Mouse (Mus musculus): ENCODE data around the gene Galnt7.

Galnt7 gene

GRCm38 (mm10) chr8:57585831-57586230 is 67.0 kb downstream of the Galnt7 start:
- no peak for DNase-seq (ENCODE audit: extremely low read depth, low read depth)

- no peak for DNase-seq (ENCODE audit: extremely low read depth, low read depth)
These were observed 67.7 kb downstream of the Galnt7 start for GRCm38 (mm10) chr8:57585128-57585442.

DNA sequence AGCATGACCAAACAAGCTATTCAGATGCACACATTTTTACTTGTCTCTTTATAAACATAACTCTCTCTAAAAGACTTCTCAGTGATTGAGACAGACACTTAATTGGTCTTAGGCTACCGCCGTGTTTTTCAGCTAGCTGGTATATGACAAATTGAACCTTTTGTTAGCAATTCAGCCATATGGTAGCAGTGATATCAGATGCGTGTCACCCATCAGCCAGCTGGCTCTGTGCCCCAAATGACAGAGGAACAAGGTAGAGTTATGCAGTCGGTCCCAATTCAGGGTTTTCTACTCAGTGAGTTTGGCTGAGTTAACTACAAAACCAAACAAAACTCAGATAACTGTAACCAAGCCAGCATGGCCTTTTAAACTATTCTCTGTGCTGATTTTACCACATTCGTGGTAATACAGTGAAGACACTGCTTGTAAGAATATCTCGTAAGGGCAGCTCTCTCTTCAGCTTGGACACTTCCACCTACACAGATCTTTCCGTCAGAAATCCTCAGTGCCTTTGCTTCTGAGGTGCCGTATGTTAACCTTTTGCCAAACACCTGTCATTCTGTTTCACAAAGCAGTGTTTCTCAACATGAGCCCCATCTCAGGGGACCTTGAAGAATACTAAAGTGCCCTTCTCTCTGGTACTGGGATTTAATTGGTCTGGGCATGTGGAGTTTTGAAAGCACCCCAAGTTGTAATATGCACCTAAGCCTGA is 68.3 kb downstream of the Galnt7 start:
- no peak for DNase-seq (ENCODE audit: extremely low read depth, low read depth)

DNA sequence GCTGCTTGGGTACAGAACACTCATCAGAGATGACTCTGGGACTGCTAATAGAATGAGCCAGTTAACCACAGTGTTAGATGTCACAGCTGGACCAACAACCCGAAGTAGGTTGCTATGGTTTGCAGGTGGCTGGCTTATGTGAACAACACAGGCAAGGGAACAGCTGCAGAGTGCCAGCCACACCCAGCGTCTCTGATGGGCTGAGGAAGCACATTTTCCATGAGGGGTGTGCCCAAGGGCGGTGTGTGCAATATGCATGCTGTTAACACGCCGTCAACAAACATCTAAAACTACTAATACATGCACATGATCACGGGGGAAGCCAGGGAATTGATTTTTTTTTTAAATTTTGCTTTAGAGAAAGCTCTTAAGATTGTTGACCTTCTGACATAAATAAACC is 73.0 kb downstream of the Galnt7 start:
- DNase-seq (ENCODE audit: extremely low read depth, low read depth) = no peak

GRCm38 (mm10) chr8:57577301-57577700 is 75.5 kb downstream of the Galnt7 start:
- DNase-seq (ENCODE audit: extremely low read depth, low read depth) = no peak

- peak; percentile 100 for DNase-seq (ENCODE audit: extremely low read depth, low read depth)
These were observed 76.6 kb downstream of the Galnt7 start for GRCm38 (mm10) chr8:57576238-57576637.

DNA sequence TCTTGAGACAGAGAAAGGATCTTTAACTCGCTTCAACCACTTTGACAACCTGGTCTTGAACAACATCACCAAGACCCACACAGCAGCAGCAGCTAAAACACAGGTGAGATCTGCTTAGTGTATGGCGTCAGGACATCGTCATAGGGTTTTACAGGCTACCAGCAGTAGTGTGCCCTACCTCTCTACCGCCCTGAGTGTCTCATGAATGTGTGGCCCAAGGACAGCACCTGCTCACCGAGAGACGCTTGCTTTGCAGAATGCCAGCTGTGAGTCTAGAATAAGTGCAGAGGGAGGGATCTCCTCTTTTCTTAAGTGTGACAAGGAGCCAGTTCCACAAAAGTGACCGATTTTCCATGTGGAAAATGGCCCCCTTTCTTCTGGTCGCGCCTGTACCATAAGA is 77.5 kb downstream of the Galnt7 start:
- no peak for DNase-seq (ENCODE audit: extremely low read depth, low read depth)

- peak; percentile 50 for DNase-seq (ENCODE audit: extremely low read depth, low read depth)
These were observed 78.4 kb downstream of the Galnt7 start for GRCm38 (mm10) chr8:57574398-57574797.

- no peak for DNase-seq (ENCODE audit: extremely low read depth, low read depth)
These were observed 79.0 kb downstream of the Galnt7 start for GRCm38 (mm10) chr8:57573844-57574243.

DNA sequence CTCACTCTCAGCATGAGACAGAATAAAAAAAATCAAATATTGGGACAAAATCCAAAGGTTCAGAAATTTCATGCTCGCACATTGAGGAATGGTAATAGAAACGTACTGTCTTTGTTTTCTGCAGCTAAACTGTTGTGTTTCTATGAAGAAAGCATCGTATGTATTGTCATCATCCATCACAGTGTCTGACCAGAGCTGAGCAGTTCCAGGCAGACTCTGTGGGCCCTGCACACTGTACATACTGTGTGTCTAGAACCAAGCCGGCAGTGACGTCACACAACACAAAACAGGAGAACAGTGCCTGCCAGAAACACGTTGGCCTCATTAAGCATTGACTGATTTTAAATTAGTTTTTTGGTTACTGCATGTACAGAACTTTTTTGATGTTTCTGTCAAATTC is 82.9 kb downstream of the Galnt7 start:
- DNase-seq (ENCODE audit: extremely low read depth, low read depth) = no peak

GRCm38 (mm10) chr8:57569400-57569795 is 83.4 kb downstream of the Galnt7 start:
- DNase-seq (ENCODE audit: extremely low read depth, low read depth) = no peak

GRCm38 (mm10) chr8:57568633-57569399 is 84.0 kb downstream of the Galnt7 start:
- DNase-seq (ENCODE audit: extremely low read depth, low read depth) = no peak

- no peak for DNase-seq (ENCODE audit: extremely low read depth, low read depth)
These were observed 84.8 kb downstream of the Galnt7 start for GRCm38 (mm10) chr8:57567998-57568397.

DNA sequence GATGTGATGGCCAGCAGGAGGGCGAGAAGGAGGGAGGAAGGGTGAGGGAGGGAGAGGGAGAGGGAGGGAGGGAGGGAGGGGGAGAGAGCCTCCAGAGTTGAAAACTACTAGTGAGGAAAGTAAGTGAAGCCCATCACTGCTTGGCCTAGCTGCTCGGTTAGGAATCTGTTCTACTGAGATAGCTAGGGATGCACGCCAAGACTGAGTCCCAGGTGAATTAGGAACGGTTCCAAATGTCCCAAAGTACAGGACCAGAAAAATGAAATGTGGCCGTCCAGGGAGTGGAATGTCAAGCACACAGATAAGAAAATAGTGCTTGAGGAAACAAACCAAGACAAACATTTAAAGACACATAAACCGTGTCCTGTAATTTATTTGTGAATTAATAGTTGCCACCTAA is 87.8 kb downstream of the Galnt7 start:
- DNase-seq (ENCODE audit: extremely low read depth, low read depth) = no peak

DNA sequence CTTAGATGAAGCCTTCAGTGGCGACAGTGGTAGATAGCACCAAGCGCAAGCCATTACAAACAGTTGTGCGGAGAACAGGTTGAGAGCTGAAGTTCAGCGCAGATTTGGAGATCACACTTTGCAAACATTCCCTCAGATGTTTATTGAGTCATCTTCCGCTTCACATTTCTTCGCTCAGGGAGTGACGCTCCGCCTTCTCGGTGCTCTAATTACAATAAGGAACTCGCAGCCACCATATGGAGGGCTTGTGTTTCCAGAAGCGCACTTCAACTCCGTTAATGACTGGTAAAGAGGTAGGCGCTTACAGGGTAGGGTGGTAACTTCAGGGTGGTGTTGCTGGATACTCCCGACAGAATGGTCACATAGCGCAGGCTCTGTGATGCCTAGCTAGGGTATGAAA is 89.1 kb downstream of the Galnt7 start:
- no peak for DNase-seq (ENCODE audit: extremely low read depth, low read depth)

DNA sequence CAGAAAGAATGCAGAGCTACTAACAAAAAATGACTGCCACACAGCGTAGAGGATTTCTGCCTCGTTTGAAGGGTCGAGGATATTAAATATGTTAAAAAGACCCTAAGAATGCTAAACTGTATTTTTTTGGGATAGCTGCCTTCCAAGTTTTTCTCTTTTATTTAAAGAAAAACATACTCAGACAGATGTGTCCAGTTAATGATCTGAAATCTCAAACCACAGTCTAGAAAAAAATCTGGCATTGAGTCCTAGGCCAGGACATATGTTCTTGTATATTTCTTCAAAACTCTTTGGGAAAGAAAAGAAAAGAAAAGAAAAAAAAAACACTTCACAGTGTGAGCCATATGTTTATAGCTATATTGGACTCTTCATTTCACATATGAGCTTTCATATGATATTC is 90.1 kb downstream of the Galnt7 start:
- no peak for DNase-seq (ENCODE audit: extremely low read depth, low read depth)

DNA sequence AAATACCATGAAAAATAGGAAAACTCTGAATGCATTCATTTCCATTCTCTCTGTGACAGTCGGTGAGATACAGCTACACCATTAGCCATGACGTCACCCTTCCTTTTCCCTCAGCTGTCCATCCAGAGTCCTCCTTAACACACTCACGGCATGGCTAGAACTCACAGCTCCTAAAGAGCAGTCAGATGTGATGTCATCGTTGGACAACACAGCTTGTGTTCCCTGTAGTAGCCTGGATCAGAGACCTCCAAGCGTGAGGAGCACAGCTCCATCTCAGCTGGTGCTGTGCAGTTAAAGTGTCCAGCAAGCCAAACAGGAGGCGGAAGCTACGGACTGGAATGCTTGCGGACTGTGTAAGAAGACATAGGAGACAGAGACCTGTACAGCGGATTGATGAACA is 91.9 kb downstream of the Galnt7 start:
- no peak for DNase-seq (ENCODE audit: extremely low read depth, low read depth)

DNA sequence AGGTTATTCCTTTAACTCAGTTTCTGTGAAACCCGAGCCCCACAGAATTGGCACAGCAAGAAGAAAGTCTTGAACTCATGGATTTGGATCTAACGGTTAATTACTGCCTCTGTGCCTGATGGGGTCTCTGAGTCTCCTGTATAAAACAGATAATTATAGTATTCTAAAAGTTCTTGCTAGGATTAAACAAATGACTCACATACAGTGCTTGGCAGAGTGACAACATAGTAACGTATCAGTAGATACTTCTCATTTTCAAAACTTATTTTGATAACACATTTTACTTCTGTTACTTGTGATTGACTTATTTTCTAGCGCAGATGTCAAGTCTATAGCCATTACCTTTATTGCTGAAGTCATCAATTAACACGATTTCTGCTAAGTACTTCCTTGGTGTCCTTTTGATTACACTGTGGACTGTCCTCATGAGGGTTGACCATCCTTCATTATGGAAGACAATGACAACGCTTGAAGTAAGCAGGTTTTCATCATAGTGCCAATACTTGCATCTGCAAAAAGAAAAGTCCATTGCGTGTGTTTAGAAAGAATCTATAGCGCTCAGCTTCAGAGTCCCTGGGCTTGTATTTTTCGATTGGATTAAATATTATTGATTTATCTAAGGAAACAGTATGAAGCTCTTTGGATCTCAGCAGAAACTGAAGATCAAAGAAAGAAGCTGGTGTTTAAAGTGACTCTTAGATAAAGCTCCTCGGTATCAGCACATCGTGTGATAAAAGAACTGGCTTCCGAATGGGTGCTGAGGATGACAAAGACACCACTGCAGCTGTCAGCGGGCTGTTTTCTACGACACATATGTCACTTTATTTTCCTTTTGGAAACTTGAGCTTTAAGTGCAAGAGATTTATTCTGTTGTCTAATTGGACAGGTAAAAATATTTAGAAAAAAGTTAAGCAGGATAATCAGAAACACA is 100.5 kb downstream of the Galnt7 start:
- DNase-seq (ENCODE audit: extremely low read depth, low read depth) = peak; percentile 59

DNA sequence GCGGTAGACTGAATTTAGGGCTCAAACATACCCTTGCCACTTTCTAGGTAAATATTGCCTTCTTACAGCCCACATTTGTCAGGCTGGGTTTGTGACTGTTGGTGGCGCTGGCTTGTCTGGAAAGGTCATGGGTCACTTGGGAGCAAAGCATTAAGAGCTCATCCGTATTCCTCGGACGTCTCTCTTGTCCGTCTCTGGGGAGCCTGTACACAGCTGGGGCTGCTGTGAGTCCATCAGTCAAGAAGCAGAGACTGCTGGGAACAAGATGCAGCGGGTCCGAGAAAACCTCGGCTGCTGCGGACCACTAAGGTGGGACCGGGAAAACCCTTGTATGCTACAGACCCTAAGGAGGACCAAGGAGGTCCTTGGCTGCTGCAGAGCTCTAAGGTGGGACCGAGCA is 105.3 kb downstream of the Galnt7 start:
- DNase-seq (ENCODE audit: extremely low read depth, low read depth) = no peak

DNA sequence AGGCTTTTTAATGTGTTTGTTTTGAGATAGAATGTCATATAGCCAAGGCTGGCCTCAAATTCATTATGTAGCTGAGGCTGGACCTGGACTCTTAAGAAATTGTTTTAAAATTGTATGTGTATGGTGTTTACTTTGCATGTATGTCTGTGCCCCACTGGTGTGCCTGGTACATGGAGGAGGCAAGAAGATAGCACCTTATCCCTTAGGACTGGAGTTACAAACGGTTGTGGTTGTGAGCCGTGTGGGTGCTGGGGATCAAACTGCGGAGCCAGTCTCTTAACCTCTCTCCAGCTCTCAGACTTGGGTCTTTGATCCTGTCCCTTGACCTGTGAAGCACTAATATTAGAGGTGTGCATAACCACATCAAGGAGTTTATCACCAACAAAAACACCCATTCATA is 106.0 kb downstream of the Galnt7 start:
- no peak for DNase-seq (ENCODE audit: extremely low read depth, low read depth)

- no peak for DNase-seq (ENCODE audit: extremely low read depth, low read depth)
These were observed 106.4 kb downstream of the Galnt7 start for GRCm38 (mm10) chr8:57546401-57546800.

DNA sequence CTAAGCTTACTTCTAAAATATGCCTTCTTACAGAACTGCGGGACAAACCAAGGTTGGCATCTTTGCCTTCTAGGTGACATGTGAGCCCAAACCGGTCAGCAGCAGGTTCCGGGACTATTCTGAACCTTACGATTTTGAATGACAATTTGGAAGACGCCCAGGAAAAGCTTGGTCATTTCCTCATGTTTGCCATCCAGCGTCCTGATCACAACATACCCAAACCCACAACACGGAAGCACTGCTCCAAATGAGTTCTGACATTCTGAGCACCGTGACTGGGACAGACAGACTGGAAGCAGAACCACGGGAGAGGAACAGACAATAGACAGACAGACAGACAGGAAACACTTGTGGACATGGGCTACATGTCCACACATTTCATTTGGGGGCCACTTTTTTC is 111.4 kb downstream of the Galnt7 start:
- no peak for DNase-seq (ENCODE audit: extremely low read depth, low read depth)

Data from MEL-GATA-1-ER (cell line).